Mouse (Mus musculus) layer of hippocampus, postnatal 14 days (tissue): ENCODE measurements around the gene Smarcc2. TPM values are rescaled to one million over a fixed set of nuclear protein-coding genes. Genes with fewer than 3 reads are reported as not detected.

ENCODE experiments used
- DNase-seq, 2 experiments: peaks; one replicate each; pipeline ENCODE4 v3.0.0; 2021 to 2022; ENCODE audit warnings: low spot score in 2 of 2, mixed read lengths in 1 of 2
- total RNA-seq, 2 experiments: library from RNA; stranded (reverse); gene quantifications; 2 replicates each; pipeline ENCODE4 v1.2.3; 2021

Gene Smarcc2
- total RNA-seq, 2 experiments from 2014 or later = 208 to 212 TPM

GRCm38 (mm10) chr10:128441324-128442119 is 17.5 kb upstream of the Smarcc2 start:
- peak in 1 of 2 experiments; percentile 36 for DNase-seq

- DNase-seq = no peak
Observed at GRCm38 (mm10) chr10:128442718-128443117, 16.3 kb upstream of the Smarcc2 start.

- DNase-seq = no peak
Observed at GRCm38 (mm10) chr10:128444354-128444753, 14.7 kb upstream of the Smarcc2 start.

GRCm38 (mm10) chr10:128445407-128445806 is 13.6 kb upstream of the Smarcc2 start:
- DNase-seq = no peak

- no peak for DNase-seq
Observed at GRCm38 (mm10) chr10:128451014-128451413, 8.0 kb upstream of the Smarcc2 start.

GRCm38 (mm10) chr10:128454471-128454870 is 4.6 kb upstream of the Smarcc2 start:
- no peak for DNase-seq

- peak; percentile 65 to 87 for DNase-seq
Observed at GRCm38 (mm10) chr10:128455280-128455679, 3.8 kb upstream of the Smarcc2 start.

GRCm38 (mm10) chr10:128457676-128458075 is 1.4 kb upstream of the Smarcc2 start:
- DNase-seq = no peak

GRCm38 (mm10) chr10:128458348-128458718 is 715 bp upstream of the Smarcc2 start:
- peak; percentile 95 for DNase-seq

- peak; percentile 41 to 64 for DNase-seq
Observed at GRCm38 (mm10) chr10:128459409-128460269, 591 bp downstream of the Smarcc2 start.

- DNase-seq = no peak
Observed at GRCm38 (mm10) chr10:128460270-128460630, 1.2 kb downstream of the Smarcc2 start.

- no peak for DNase-seq
Observed at GRCm38 (mm10) chr10:128474366-128474765, 15.3 kb downstream of the Smarcc2 start.

GRCm38 (mm10) chr10:128486370-128486769 is 27.3 kb downstream of the Smarcc2 start:
- no peak for DNase-seq

- DNase-seq = peak in 1 of 2 experiments; percentile 20
Observed at GRCm38 (mm10) chr10:128487861-128488712, 29.0 kb downstream of the Smarcc2 start.

- no peak for DNase-seq
Observed at GRCm38 (mm10) chr10:128488776-128489175, 29.7 kb downstream of the Smarcc2 start.

GRCm38 (mm10) chr10:128489380-128489779 is 30.3 kb downstream of the Smarcc2 start:
- peak in 1 of 2 experiments; percentile 27 for DNase-seq

GRCm38 (mm10) chr10:128489785-128490184 is 30.7 kb downstream of the Smarcc2 start:
- no peak for DNase-seq

- peak; percentile 16 to 50 for DNase-seq
Observed at GRCm38 (mm10) chr10:128490232-128490631, 31.2 kb downstream of the Smarcc2 start.

- DNase-seq = no peak
Observed at GRCm38 (mm10) chr10:128490912-128491311, 31.9 kb downstream of the Smarcc2 start.

- peak in 1 of 2 experiments; percentile 17 for DNase-seq
Observed at GRCm38 (mm10) chr10:128491495-128491894, 32.4 kb downstream of the Smarcc2 start.

- DNase-seq = peak in 1 of 2 experiments; percentile 7
Observed at GRCm38 (mm10) chr10:128492051-128492450, 33.0 kb downstream of the Smarcc2 start.
